Comparison of ENCODE assay signal across 8 mouse cellular contexts in genomic region chr12:24651642-24652342, GRCm38 (mm10). TPM values are rescaled to one million over a fixed set of nuclear protein-coding genes. Genes with fewer than 3 reads are reported as not detected.
DNase-seq lines count a peak whose midpoint lies in the region; ATAC-seq and TF ChIP-seq lines count a peak whose summit lies in the region.

No protein-coding gene starts in this region.

- H3K4me3 ChIP-seq in embryonic facial prominence, embryonic 13.5 days = peak overlapping the region; percentile 85
- peak overlapping the region; percentile 97 for H3K4me3 ChIP-seq in heart, adult 2 months
- H3K4me3 ChIP-seq in limb, embryonic 13.5 days = peak overlapping the region; percentile 88
- H3K4me3 ChIP-seq in midbrain, embryonic 16.5 days (ENCODE audit: low read depth, low read length) = peak overlapping the region; percentile 91

- peak; percentile 92 for DNase-seq in 3134 (ENCODE audit: extremely low read depth, insufficient read length, low spot score)
- DNase-seq in adrenal gland, postnatal 36 days = peak; percentile 98 to 99
- DNase-seq in heart, adult 2 months = peak; percentile 97 to 98
- peak; percentile 96 to 97 for DNase-seq in kidney, adult 8-10 months
- peak; percentile 98 to 99 for DNase-seq in spleen, postnatal 10 days (ENCODE audit: low spot score in 2 of 2)

- WGBS in embryonic facial prominence, embryonic 13.5 days = 2% methylated on average over 36 of the region's 36 CpGs
- WGBS in heart, adult 2 months = 3% methylated on average over 36 of the region's 36 CpGs
- under 1% methylated on average over 36 of the region's 36 CpGs for WGBS in limb, embryonic 13.5 days
- 1% methylated on average over 33 of the region's 36 CpGs for WGBS in midbrain, embryonic 16.5 days

- no peaks in the 10 kb centered on the region for H3K9me3 ChIP-seq in embryonic facial prominence, embryonic 13.5 days
- H3K9me3 ChIP-seq in limb, embryonic 13.5 days = no peaks in the 10 kb centered on the region
- H3K9me3 ChIP-seq in midbrain, embryonic 16.5 days (replicated peaks; ENCODE audit: control insufficient read depth, low read length, poor library complexity, severe bottlenecking) = no peaks in the 10 kb centered on the region

- H3K27ac ChIP-seq in embryonic facial prominence, embryonic 13.5 days = peak overlapping the region; percentile 95
- H3K27ac ChIP-seq in heart, adult 2 months = peak overlapping the region; percentile 100
- H3K27ac ChIP-seq in limb, embryonic 13.5 days = peak overlapping the region; percentile 89
- peak overlapping the region; percentile 90 for H3K27ac ChIP-seq in midbrain, embryonic 16.5 days (ENCODE audit: low read length)

- intact Hi-C loops in heart, adult 2 months (cut with DNase I) = loop anchor here (2.0 kb wide), 2 partner anchors 21 to 29 kb away; partner anchors contain the start of gene Cys1

- peaks cover 31% of the 10 kb centered on the region for H3K36me3 ChIP-seq in embryonic facial prominence, embryonic 13.5 days
- peaks cover 28% of the 10 kb centered on the region for H3K36me3 ChIP-seq in heart, adult 2 months (ENCODE audit: control insufficient read depth, insufficient read depth, low read length)
- peaks cover 35% of the 10 kb centered on the region for H3K36me3 ChIP-seq in limb, embryonic 13.5 days
- H3K36me3 ChIP-seq in midbrain, embryonic 16.5 days (ENCODE audit: control insufficient read depth, insufficient read depth, low read length) = peaks cover 11% of the 10 kb centered on the region; the same call in 1 of the 2 replicates

- no peaks in the 10 kb centered on the region for H3K27me3 ChIP-seq in embryonic facial prominence, embryonic 13.5 days
- H3K27me3 ChIP-seq in heart, adult 2 months (ENCODE audit: control insufficient read depth, insufficient read depth, low read length) = no peaks in the 10 kb centered on the region
- H3K27me3 ChIP-seq in limb, embryonic 13.5 days = no peaks in the 10 kb centered on the region
- no peaks in the 10 kb centered on the region for H3K27me3 ChIP-seq in midbrain, embryonic 16.5 days (ENCODE audit: control insufficient read depth, insufficient read depth, low read depth, low read length)

- 0 out of 2 replicates have a peak, but pooled peaks cover 2% of the 10 kb centered on the region for H3K79me2 ChIP-seq in heart, adult 2 months (replicated peaks; ENCODE audit: control insufficient read depth, insufficient read depth, low read length)

- TF ChIP-seq POLR2A in heart, adult 2 months (IDR thresholded peaks at IDR 0.05; ENCODE audit: insufficient read depth, low read depth, low read length) = 0 out of 2 replicates have a peak, but pooled peaks have one; percentile 51

- H3K4me2 ChIP-seq in embryonic facial prominence, embryonic 13.5 days = peak overlapping the region; percentile 66
- H3K4me2 ChIP-seq in limb, embryonic 13.5 days (replicated peaks) = peak overlapping the region; percentile 67
- peak overlapping the region; percentile 75 for H3K4me2 ChIP-seq in midbrain, embryonic 16.5 days (ENCODE audit: low read length)

- ATAC-seq in embryonic facial prominence, embryonic 13.5 days (ENCODE audit: insufficient number of reproducible peaks, insufficient read depth, low FRiP score, low TSS enrichment, low read depth) = peak; percentile 75
- peak; percentile 84 for ATAC-seq in limb, embryonic 13.5 days (ENCODE audit: low FRiP score, low read depth)
- peak; percentile 83 for ATAC-seq in midbrain, embryonic 16.5 days

- H3K4me1 ChIP-seq in embryonic facial prominence, embryonic 13.5 days = peaks cover 30% of the 10 kb centered on the region
- H3K4me1 ChIP-seq in heart, adult 2 months (ENCODE audit: control insufficient read depth, insufficient read depth, low read length) = peaks cover 25% of the 10 kb centered on the region
- peaks cover 43% of the 10 kb centered on the region for H3K4me1 ChIP-seq in limb, embryonic 13.5 days
- H3K4me1 ChIP-seq in midbrain, embryonic 16.5 days (ENCODE audit: control insufficient read depth, insufficient read depth, low read length) = peaks cover 29% of the 10 kb centered on the region

- peak overlapping the region; percentile 89 for H3K9ac ChIP-seq in embryonic facial prominence, embryonic 13.5 days
- H3K9ac ChIP-seq in heart, adult 2 months (ENCODE audit: low read depth, low read length) = peak overlapping the region; percentile 82
- H3K9ac ChIP-seq in limb, embryonic 13.5 days = peak overlapping the region; percentile 94
- H3K9ac ChIP-seq in midbrain, embryonic 16.5 days (ENCODE audit: low read depth, low read length) = peak overlapping the region; percentile 97

- no peak for TF ChIP-seq EP300 in heart, adult 2 months (IDR thresholded peaks at IDR 0.05; ENCODE audit: insufficient read depth, low read depth, low read length)

- no peak for TF ChIP-seq CTCF in heart, adult 2 months (IDR thresholded peaks at IDR 0.05)

RNA-seq across cellular contexts. Expression of gene Klf11, which starts 0.7 kb away (rescaled TPM):
- 10 to 100 TPM; 12.8 to 14.2 TPM for total RNA-seq in adrenal gland, postnatal 36 days (2021)
- polyA plus RNA-seq in embryonic facial prominence, embryonic 13.5 days (2015; fragmentation: Nextera tagmentation; extraction: Ambion mirVana) = 11.2 and 13.4 TPM in 2 replicates
- total RNA-seq in heart, adult 2 months (2021) = 10 to 100 TPM in 1 of 2 experiments, 1 to 10 TPM in 1; 7.8 to 13.5 TPM
- 8.8 and 15.1 TPM in 2 replicates for polyA plus RNA-seq in heart, adult 2 months (2012; rRNA removed)
- polyA plus RNA-seq in limb, embryonic 13.5 days (2015; fragmentation: Nextera tagmentation; extraction: Ambion mirVana) = 12.4 and 13.1 TPM in 2 replicates
- 21.4 and 22.6 TPM in 2 replicates for polyA plus RNA-seq in midbrain, embryonic 16.5 days (2015; fragmentation: Nextera tagmentation; extraction: Ambion mirVana)

RNA-seq across cellular contexts. Expression of gene Cys1, which starts 29.8 kb away (rescaled TPM):
- total RNA-seq in adrenal gland, postnatal 36 days (2021) = 1 to 10 TPM; 1.7 to 2.6 TPM
- polyA plus RNA-seq in embryonic facial prominence, embryonic 13.5 days (2015; fragmentation: Nextera tagmentation; extraction: Ambion mirVana) = 3.8 and 4.0 TPM in 2 replicates
- total RNA-seq in heart, adult 2 months (2021) = 1 to 10 TPM; 3.3 to 4.0 TPM
- polyA plus RNA-seq in heart, adult 2 months (2012; rRNA removed) = 5.6 and 7.4 TPM in 2 replicates
- 3.2 and 4.4 TPM in 2 replicates for polyA plus RNA-seq in limb, embryonic 13.5 days (2015; fragmentation: Nextera tagmentation; extraction: Ambion mirVana)
- 1.6 and 1.8 TPM in 2 replicates for polyA plus RNA-seq in midbrain, embryonic 16.5 days (2015; fragmentation: Nextera tagmentation; extraction: Ambion mirVana)

RNA-seq across cellular contexts. Expression of gene Rrm2, which starts 56.2 kb away (rescaled TPM):
- 10 to 100 TPM; 17.3 to 23.5 TPM for total RNA-seq in adrenal gland, postnatal 36 days (2021)
- 214 and 235 TPM in 2 replicates for polyA plus RNA-seq in embryonic facial prominence, embryonic 13.5 days (2015; fragmentation: Nextera tagmentation; extraction: Ambion mirVana)
- total RNA-seq in heart, adult 2 months (2021) = 1 to 10 TPM; 1.8 to 2.1 TPM
- 0.82 and 1.7 TPM in 2 replicates for polyA plus RNA-seq in heart, adult 2 months (2012; rRNA removed)
- polyA plus RNA-seq in limb, embryonic 13.5 days (2015; fragmentation: Nextera tagmentation; extraction: Ambion mirVana) = 235 TPM in 2 replicates
- polyA plus RNA-seq in midbrain, embryonic 16.5 days (2015; fragmentation: Nextera tagmentation; extraction: Ambion mirVana) = 37.5 and 41.4 TPM in 2 replicates

Comparison
In these comparisons a context has a peak if more than half of its experiments do, and no peak if none do; other contexts are left out.
1. Peak in every context shown above with its lines: DNase-seq, ATAC-seq, H3K4me3 ChIP-seq and H3K27ac ChIP-seq.
2. RNA of gene Rrm2, which starts 56.2 kb away (polyA plus RNA-seq): 235 TPM in limb, embryonic 13.5 days, 214 to 235 TPM in embryonic facial prominence, embryonic 13.5 days and 37.5 to 41.4 TPM in midbrain, embryonic 16.5 days; 0.82 to 1.7 TPM in heart, adult 2 months; every median in the first group is over 10 times any median in the second.